Mouse (Mus musculus): ENCODE measurements around the gene 4921511M17Rik. TPM values are rescaled to one million over a fixed set of nuclear protein-coding genes. Genes with fewer than 3 reads are reported as not detected.
"Not testable (repeated sequence)": the region's sequence is repeated elsewhere in the genome, so short reads cannot be mapped to it uniquely, and the experiment has no call there.

The 4921511M17Rik gene
- total RNA-seq (2014; rRNA removed) (not detected in 2 replicates), polyA plus RNA-seq (2012; rRNA removed) (not detected in 2 replicates)

DNA sequence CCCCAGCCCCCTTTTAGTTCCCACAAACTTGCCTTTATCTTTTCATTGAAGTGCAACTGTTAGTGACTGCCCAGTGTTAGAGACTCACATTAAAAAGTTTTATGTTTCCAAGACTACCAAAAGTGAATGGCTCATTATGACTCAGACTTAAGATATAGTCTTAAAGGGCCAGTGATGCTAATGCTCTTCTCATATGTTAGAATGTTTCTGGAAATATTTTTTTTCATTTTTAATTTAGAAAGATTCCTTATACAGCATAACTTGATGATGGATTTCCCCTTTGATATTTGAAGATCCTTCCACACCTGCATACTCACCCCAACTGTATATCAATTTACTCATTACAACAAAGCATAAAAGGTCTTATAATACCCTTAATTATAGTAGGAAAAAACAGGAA, at the start of gene 4921511M17Rik:
TSS of gene 4921511M17Rik (minus strand) at position 101 of the 400 bp plus-strand sequence.
- not testable (repeated sequence) for H3K79me2 ChIP-seq (ENCODE audit: control insufficient read depth, insufficient read depth, low read length); H3K27ac ChIP-seq (replicated peaks; ENCODE audit: insufficient read depth, low read depth, low read length); H3K27me3 ChIP-seq (ENCODE audit: control insufficient read depth, insufficient read depth, low read length); H3K4me1 ChIP-seq (ENCODE audit: control insufficient read depth, insufficient read depth, low read length); H3K4me3 ChIP-seq (ENCODE audit: insufficient read depth, low read depth, low read length); H3K9ac ChIP-seq (ENCODE audit: low read depth, low read length); H3K36me3 ChIP-seq (ENCODE audit: control insufficient read depth, insufficient read depth, low read length); DNase-seq (ENCODE audit: extremely low read depth, low read depth, low spot score)

DNA sequence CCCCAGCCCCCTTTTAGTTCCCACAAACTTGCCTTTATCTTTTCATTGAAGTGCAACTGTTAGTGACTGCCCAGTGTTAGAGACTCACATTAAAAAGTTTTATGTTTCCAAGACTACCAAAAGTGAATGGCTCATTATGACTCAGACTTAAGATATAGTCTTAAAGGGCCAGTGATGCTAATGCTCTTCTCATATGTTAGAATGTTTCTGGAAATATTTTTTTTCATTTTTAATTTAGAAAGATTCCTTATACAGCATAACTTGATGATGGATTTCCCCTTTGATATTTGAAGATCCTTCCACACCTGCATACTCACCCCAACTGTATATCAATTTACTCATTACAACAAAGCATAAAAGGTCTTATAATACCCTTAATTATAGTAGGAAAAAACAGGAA, 21.3 kb upstream of the 4921511M17Rik start, which contains the start of gene Gm10057:
TSS of gene Gm10057 (minus strand) at position 101 of the 400 bp plus-strand sequence.
- not testable (repeated sequence) for H3K79me2 ChIP-seq (ENCODE audit: control insufficient read depth, insufficient read depth, low read length); H3K27ac ChIP-seq (replicated peaks; ENCODE audit: insufficient read depth, low read depth, low read length); H3K9ac ChIP-seq (ENCODE audit: low read depth, low read length); H3K27me3 ChIP-seq (ENCODE audit: control insufficient read depth, insufficient read depth, low read length); H3K36me3 ChIP-seq (ENCODE audit: control insufficient read depth, insufficient read depth, low read length); H3K4me1 ChIP-seq (ENCODE audit: control insufficient read depth, insufficient read depth, low read length); DNase-seq (ENCODE audit: extremely low read depth, low read depth, low spot score); H3K4me3 ChIP-seq (ENCODE audit: insufficient read depth, low read depth, low read length)

DNA sequence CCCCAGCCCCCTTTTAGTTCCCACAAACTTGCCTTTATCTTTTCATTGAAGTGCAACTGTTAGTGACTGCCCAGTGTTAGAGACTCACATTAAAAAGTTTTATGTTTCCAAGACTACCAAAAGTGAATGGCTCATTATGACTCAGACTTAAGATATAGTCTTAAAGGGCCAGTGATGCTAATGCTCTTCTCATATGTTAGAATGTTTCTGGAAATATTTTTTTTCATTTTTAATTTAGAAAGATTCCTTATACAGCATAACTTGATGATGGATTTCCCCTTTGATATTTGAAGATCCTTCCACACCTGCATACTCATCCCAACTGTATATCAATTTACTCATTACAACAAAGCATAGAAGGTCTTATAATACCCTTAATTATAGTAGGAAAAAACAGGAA, 21.1 kb downstream of the 4921511M17Rik start, which contains the start of gene Samt1:
TSS of gene Samt1 (minus strand) at position 101 of the 400 bp plus-strand sequence.
- H3K27ac ChIP-seq (replicated peaks; ENCODE audit: insufficient read depth, low read depth, low read length); H3K4me3 ChIP-seq (ENCODE audit: insufficient read depth, low read depth, low read length); H3K79me2 ChIP-seq (ENCODE audit: control insufficient read depth, insufficient read depth, low read length); H3K4me1 ChIP-seq (ENCODE audit: control insufficient read depth, insufficient read depth, low read length); DNase-seq (ENCODE audit: extremely low read depth, low read depth, low spot score); H3K9ac ChIP-seq (ENCODE audit: low read depth, low read length); H3K27me3 ChIP-seq (ENCODE audit: control insufficient read depth, insufficient read depth, low read length); H3K36me3 ChIP-seq (ENCODE audit: control insufficient read depth, insufficient read depth, low read length): not testable (repeated sequence)

DNA sequence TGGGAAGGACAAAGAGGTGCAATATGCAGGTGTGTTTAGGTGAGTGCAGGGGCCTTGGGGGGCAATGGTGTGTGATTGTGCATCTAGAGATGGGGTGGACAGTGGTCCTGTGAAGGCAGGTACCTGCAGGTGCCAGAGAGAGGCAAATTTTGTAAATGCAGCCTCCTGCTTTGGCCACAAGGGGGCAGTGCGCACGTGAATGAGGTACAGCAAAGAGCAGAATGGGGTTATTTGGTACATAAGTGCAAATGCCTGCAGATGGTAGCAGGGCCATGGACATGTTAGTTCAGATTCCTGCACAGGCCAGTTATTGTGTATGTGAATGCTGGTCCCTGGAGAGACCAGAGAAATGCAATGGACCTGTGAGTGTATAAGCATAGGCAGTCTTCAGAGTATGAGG, 56.7 kb downstream of the 4921511M17Rik start:
- not testable (repeated sequence) for H3K9ac ChIP-seq (ENCODE audit: low read depth, low read length); H3K27ac ChIP-seq (replicated peaks; ENCODE audit: insufficient read depth, low read depth, low read length); H3K36me3 ChIP-seq (ENCODE audit: control insufficient read depth, insufficient read depth, low read length); H3K4me1 ChIP-seq (ENCODE audit: control insufficient read depth, insufficient read depth, low read length); H3K4me3 ChIP-seq (ENCODE audit: insufficient read depth, low read depth, low read length); H3K27me3 ChIP-seq (ENCODE audit: control insufficient read depth, insufficient read depth, low read length); H3K79me2 ChIP-seq (ENCODE audit: control insufficient read depth, insufficient read depth, low read length); DNase-seq (ENCODE audit: extremely low read depth, low read depth, low spot score)
- WGBS, result no CpG with 5 or more reads among the region's 2 CpGs

DNA sequence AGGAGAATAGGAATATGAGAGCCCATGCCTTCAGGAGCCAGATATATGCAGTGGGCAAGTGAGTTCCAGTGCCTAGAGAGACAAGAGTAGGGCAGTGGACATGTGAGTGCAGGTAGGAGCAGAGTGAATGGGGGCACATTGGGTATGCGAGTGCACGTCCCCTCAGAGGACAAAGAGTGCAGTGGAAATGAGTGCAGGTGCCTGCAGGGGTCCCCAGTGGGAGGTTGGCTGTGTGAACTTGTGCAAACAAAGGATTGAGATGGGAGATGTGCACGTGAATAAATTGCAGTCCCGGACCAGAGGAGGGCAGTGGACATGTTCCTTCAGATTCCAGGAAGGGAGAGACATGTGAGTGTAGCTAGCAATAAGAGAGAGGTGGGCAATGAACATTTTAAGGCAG, 57.2 kb downstream of the 4921511M17Rik start:
- WGBS, result 9% methylated on average over 4 of the region's 4 CpGs
- not testable (repeated sequence) for H3K27ac ChIP-seq (replicated peaks; ENCODE audit: insufficient read depth, low read depth, low read length); H3K79me2 ChIP-seq (ENCODE audit: control insufficient read depth, insufficient read depth, low read length)

DNA sequence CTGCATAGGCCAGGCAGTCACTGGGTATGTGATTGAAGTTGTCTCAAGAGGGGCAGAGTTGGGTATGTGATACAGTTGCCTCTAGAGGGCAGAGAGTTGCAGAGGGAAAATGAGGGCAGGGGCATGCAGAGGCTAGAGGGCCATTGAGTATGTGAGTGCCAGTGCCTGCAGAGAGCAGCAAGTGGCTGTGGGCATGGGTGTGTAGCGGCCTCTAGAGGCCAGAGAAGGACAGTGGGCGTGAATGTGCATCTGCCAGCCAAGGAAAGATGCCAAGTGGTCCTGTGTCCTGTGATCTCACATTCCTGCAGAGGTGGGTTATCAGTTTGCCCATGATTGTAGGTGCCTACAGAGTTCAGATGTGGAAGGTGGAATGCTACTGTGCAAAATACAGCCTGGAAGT, 59.2 kb downstream of the 4921511M17Rik start:
- Histone ChIP-seq H3K27ac (replicated peaks; ENCODE audit: insufficient read depth, low read depth, low read length) (no peak overlapping the region), H3K9ac (ENCODE audit: low read depth, low read length) (no peak overlapping the region), H3K27me3 (ENCODE audit: control insufficient read depth, insufficient read depth, low read length) (no peaks in the 10 kb centered on the region), H3K36me3 (ENCODE audit: control insufficient read depth, insufficient read depth, low read length) (no peaks in the 10 kb centered on the region), H3K4me3 (ENCODE audit: insufficient read depth, low read depth, low read length) (no peak overlapping the region), H3K79me2 (ENCODE audit: control insufficient read depth, insufficient read depth, low read length) (no peaks in the 10 kb centered on the region), H3K4me1 (ENCODE audit: control insufficient read depth, insufficient read depth, low read length) (no peaks in the 10 kb centered on the region)
- 4% methylated on average over 2 of the region's 2 CpGs for WGBS
- DNase-seq (ENCODE audit: extremely low read depth, low read depth, low spot score), result no peak
- peak; percentile 44 for TF ChIP-seq CTCF (IDR thresholded peaks at IDR 0.05; ENCODE audit: low read depth, low read length)
- TF ChIP-seq POLR2A (IDR thresholded peaks at IDR 0.05; ENCODE audit: extremely low read depth, insufficient read depth, low read length), result no peak

More for the DNA sequence above, 57.2 kb downstream of the 4921511M17Rik start:
- H3K9ac ChIP-seq (ENCODE audit: low read depth, low read length); H3K36me3 ChIP-seq (ENCODE audit: control insufficient read depth, insufficient read depth, low read length); DNase-seq (ENCODE audit: extremely low read depth, low read depth, low spot score); H3K4me3 ChIP-seq (ENCODE audit: insufficient read depth, low read depth, low read length); H3K27me3 ChIP-seq (ENCODE audit: control insufficient read depth, insufficient read depth, low read length); H3K4me1 ChIP-seq (ENCODE audit: control insufficient read depth, insufficient read depth, low read length): not testable (repeated sequence)

Other genes with a start within 250 kb of the 4921511M17Rik start
- gene Spin2c, start 201.6 kb downstream of the 4921511M17Rik start, total RNA-seq (2014; rRNA removed), result 0.83 and 1.5 TPM in 2 replicates
- 0.35 and 0.55 TPM in 2 replicates for gene Spin2c, start 201.6 kb downstream of the 4921511M17Rik start, polyA plus RNA-seq (2012; rRNA removed)
- gene Samt1, start 21.2 kb downstream of the 4921511M17Rik start, total RNA-seq (2014; rRNA removed), result not detected in 2 replicates
- not detected in 2 replicates for gene Samt1, start 21.2 kb downstream of the 4921511M17Rik start, polyA plus RNA-seq (2012; rRNA removed)
- not detected in 2 replicates for gene Gm10057, start 21.2 kb upstream of the 4921511M17Rik start, total RNA-seq (2014; rRNA removed)
- not detected in 2 replicates for gene Gm10057, start 21.2 kb upstream of the 4921511M17Rik start, polyA plus RNA-seq (2012; rRNA removed)
- not detected in 2 replicates for gene Gm15140, start 86.9 kb upstream of the 4921511M17Rik start, total RNA-seq (2014; rRNA removed)
- gene Gm15140, start 86.9 kb upstream of the 4921511M17Rik start, polyA plus RNA-seq (2012; rRNA removed), result not detected in 2 replicates